Mouse (Mus musculus) adrenal gland, postnatal 36 days (tissue): Measurements from ENCODE around the gene Mvb12a. TPM values are rescaled to one million over a fixed set of nuclear protein-coding genes. Genes with fewer than 3 reads are reported as not detected.

Experiments used
- DNase-seq, 2 experiments: peaks; one replicate each; pipeline ENCODE4 v3.0.0; 2021; ENCODE audit warnings: mixed read lengths in 1 of 2
- long read RNA-seq, 2 experiments: library from polyadenylated mRNA; stranded (forward); transcript quantifications; one replicate each; pipeline ENCODE4 v2.0.0; 2021; ENCODE audit warnings: borderline sequencing depth in 2 of 2
- total RNA-seq, 2 experiments: library from RNA; stranded (reverse); gene quantifications; 2 replicates each; pipeline ENCODE4 v1.2.3; 2021

Mvb12a gene
- total RNA-seq, result 10 to 100 TPM; 65.8 to 78.6 TPM
- long read RNA-seq, experiment 1, transcript Mvb12a-201 (9 exons, 1,062 nt), result major isoform, 73 of 93 reads
- long read RNA-seq, experiment 1, partial matches to known transcripts, result 7 of 93 reads
- long read RNA-seq, experiment 1, other reads (novel, unspliced or antisense), result 12 of 93 reads
- long read RNA-seq, experiment 2, transcript Mvb12a-201 (9 exons, 1,062 nt), result major isoform, 33 of 41 reads
- long read RNA-seq, experiment 2, partial matches to known transcripts, result 4 of 41 reads
- long read RNA-seq, experiment 2, other reads (novel, unspliced or antisense), result 3 of 41 reads

DNA sequence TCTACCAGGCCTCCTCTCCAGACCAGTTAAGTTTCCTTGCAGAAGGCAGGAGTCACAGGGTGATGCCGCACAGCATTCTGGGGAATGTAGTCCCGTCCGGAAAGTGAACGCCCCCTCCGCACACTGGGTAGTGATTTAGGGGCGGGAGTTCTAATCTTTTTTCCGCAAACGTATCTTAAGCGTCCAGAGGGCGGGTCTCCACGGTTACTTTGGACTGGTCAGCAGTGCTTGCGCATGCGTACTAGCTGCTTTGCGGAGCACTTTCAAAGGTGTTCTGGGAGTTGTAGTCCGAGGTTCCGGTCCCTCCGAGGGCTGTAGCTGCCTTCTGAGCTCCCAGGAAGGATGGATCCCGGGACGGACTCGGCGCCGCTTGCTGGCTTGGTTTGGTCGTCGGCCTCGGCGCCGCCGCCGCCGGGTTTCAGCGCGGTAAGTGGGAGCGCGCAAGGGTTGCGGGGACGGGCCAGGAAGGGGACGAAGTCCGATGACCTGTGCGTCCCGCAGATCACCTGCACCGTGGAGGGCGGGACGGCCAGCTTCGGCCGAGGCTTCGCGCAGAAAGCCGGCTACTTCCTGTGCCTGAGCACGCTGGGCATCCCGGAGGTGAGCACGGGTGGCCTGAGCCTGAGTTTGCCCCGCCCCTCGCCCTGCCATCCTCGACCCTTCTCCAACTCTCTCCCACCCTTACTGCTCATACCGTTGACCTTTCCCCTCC lies at the start of gene Mvb12a:
Gene Mvb12a, plus strand, starts transcription at position 291 of the 712 bp plus-strand sequence.
- DNase-seq, result peak; percentile 96

- DNase-seq, result peak; percentile 90 to 93
Observed at GRCm38 (mm10) chr8:71495039-71495438, 47.7 kb upstream of the Mvb12a start.

DNA sequence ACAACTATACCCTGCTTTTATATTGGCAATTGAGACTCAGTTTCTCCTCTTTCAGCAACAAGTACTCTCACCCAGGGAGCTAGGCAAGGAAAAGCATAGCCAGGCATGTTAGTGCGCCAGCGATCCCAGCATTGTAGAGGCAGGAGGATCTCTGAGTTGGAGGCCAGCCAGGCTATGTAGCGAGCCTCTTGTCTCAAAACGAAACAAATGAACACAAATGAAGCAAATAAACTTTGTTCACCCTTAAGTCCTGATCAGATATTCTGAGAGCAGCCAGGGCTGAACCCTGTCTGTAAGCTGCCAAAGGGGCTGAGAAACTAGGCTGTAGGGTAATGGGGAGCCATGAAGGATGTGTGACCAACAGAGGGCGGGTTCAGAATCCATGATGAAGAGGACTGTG lies 46.9 kb upstream of the Mvb12a start:
- no peak for DNase-seq

GRCm38 (mm10) chr8:71496481-71496880 lies 46.2 kb upstream of the Mvb12a start:
- DNase-seq, result peak; percentile 99

DNA sequence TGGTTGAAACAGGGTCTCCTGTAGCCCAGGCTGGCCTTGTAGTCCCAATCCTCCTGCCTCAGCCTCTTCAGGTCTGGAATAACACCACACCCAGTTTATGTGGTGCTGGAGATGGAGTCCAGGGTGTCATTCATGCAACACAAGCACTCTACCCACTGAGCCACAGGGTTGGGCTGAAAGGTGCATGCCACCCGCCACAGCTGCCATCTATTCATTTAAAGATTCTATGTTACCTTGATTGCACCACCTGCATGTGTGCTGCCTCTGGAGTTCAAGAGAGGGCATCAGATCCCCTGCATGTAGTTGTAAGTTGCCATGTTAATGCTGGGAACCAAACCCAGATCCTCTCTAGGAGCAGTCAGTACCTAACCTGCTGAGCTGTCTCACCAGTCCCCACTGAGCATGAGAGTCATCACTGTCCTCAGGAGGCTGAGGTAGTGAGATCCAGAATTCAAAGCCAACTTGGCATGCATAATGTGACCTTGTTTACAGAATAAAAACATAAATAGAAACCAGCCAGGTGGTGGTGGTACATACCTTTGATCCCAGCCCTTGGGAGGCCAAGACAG lies 45.6 kb upstream of the Mvb12a start:
- no peak for DNase-seq

- DNase-seq, result peak; percentile 56 to 67
Observed at GRCm38 (mm10) chr8:71497881-71498501, 44.7 kb upstream of the Mvb12a start.

DNA sequence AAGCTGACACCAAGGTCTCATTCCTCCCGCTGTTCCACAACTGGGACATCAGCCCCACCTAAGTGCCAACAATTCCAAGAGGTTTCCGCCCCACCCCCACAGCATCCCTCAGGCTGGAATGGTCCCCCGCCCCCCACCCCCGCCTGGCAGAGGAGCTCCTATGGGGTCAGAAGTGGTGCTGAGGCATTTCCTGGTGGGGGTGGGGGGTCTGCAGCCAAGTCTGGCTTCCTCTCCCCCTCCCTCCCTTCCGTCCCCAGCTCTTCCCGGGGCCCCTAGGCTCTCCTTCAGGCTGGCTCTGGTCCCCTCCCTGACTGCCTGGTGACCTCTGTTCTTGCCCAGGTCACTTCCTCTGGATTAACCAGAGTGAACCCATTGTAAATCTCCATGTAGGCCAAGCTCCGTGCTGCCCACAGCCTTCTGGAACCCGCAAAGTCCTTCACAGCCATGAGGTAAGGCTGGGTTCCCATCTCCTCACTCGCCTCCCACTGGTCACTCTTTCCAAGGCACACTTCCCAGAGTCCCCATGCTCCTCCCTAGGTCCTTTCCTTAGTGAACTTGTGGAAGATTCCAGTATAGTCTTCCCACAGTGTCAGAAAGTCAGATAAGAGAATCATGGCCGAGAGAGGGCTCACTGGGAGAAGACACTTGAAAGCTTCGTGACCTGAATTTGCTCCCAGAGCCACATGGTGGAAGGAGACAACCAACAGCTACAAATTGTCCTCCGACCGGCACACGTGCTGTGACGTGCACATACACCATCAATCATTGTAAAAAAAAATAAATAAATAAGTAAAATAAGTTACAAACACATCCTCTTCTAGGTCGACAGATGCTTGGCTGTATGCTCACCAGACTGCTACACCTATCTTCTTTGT lies 43.7 kb upstream of the Mvb12a start:
- DNase-seq, result peak; percentile 43 to 71

- DNase-seq, result no peak
Observed at GRCm38 (mm10) chr8:71504349-71504748, 38.4 kb upstream of the Mvb12a start.

GRCm38 (mm10) chr8:71505326-71505725 lies 37.4 kb upstream of the Mvb12a start:
- no peak for DNase-seq

DNA sequence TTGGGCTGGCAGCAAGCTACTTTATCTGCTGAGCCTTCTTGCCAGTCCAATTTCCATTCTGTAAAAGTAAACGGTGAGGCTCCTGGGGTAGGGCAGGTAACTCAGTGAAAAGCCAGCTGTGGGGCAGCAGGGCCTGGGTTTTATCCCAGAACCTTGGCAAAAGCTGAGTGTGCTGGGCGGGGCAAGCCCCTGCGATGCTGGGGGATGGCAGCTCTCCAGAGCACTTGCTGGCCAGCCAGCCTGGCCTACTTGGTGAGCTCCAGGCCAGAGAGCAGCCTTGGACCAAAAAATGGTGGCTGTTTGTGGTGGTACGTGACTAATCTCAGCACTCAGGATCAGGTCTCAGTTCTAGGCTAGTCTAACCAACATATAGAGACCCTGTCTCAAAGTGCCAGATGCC lies 36.7 kb upstream of the Mvb12a start:
- DNase-seq, result peak; percentile 67 to 69

GRCm38 (mm10) chr8:71507589-71508104 lies 35.1 kb upstream of the Mvb12a start:
- DNase-seq, result peak; percentile 88 to 90

GRCm38 (mm10) chr8:71509316-71509715 lies 33.4 kb upstream of the Mvb12a start:
- no peak for DNase-seq

DNA sequence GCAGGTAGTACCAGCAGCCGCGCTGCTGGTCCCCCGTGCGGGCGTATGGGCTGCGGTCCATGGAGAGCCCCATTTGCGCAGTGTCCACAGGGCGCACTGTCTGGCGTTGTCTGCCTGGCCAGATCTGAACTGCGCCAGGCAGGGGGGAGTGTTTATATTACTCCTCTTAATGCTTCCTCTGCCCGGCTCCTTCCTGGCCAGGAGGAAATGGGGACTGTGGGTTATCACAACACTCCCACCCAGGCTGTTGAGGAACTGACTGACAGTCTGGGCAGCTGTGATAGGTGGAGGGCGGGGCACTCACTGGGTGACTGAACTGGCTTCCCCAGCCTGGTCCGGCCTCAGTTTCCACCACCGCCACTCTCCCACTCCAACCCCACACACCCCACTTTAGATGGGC lies 31.1 kb upstream of the Mvb12a start, which contains the start of gene Plvap:
Gene Plvap, minus strand, starts transcription at position 109 of the 400 bp plus-strand sequence.
- peak; percentile 40 to 41 for DNase-seq

GRCm38 (mm10) chr8:71513018-71513754 lies 29.5 kb upstream of the Mvb12a start:
- peak; percentile 28 to 41 for DNase-seq

DNA sequence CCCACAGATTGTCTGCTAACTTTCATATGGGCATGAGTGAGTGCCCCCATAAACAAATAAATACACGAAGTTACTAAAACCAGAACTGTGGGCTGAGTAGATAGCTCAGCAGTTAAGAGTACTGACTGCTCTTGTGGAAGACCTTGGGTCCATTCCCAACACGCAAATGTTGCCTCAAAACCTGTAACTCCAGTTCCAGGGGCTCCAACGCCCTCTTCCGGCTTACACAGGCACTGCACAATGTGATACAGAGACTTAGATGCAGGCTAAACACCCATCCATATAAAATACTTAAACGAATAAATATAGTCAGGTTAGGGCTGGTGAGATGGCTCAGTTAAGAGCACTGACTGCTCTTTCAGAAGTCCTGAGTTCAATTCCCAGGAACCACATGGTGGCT lies 27.7 kb upstream of the Mvb12a start:
- no peak for DNase-seq

DNA sequence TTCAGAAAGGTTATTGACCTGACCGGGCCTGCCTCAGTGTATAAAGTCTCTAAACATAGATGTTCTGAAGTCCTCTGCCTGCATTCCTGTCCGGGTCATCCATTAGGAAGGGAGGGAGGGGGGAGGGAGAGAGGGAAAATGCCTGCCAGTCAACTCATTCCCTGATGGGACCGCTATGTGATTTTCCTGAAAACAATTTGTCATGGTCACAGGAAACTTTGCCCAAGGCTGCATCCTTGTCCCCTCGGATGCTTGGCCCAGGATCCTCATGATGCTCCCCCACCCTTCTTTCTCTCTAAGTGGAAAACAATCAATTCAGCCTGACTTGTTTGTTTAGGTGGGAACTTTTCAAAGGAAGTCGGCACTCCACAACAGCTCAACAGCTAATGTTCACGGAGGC lies 25.9 kb upstream of the Mvb12a start:
- peak in 1 of 2 experiments; percentile 44 for DNase-seq

DNA sequence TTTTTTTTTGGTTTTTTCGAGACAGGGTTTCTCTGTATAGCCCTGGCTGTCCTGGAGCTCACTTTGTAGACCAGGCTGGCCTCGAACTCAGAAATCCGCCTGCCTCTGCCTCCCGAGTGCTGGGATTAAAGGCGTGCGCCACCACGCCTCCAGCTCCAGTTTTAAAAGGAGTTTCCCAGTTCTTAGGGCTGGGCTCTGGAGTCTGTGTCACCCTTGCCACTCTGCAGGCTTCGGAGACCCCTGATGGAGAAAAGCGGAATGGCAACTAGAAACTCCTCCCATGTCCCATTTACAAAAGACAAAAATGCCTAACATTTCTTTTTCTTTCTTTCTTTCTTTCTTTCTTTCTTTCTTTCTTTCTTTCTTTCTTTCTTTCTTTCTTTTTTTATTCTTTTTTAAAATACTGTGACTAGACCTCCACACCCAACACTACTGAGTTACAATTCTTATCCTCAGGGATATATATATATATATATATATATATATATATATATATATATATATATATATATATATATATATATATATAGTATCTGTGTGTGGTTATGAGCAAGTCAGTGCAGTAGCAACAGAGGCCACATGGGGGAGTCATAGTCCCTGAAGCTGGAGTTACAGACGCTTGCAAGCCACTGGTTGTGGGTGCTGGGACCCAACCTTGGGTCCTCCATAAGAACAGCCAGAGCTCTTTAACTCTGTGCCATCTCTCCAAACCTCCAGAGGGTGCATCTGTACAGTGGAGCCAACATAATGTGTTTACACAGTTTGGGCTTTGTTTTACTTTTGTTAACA lies 23.5 kb upstream of the Mvb12a start:
- DNase-seq, result peak; percentile 71 to 81

DNA sequence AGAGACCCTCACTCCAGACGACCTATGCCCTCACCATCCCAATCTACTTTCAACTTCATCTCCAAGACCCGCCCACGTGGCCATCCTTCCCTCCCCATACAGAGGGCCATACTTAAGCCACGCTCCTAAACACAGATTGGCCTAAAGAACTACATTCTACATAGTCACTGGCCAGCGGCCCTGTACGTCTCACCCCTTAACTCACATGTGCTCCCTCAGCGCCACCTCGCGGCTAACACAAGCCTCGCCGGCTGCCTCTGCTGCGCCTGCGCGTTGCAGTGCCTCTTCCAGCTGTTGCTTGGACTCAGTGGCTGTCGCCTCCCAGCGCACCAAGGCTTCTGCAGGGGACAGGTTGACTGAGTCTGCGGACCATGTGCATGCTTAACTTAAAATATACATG lies 21.1 kb upstream of the Mvb12a start:
- DNase-seq, result peak; percentile 96

- no peak for DNase-seq
Observed at GRCm38 (mm10) chr8:71525226-71526050, 17.3 kb upstream of the Mvb12a start, which contains the start of gene Ccdc194. TSS of gene Ccdc194 (minus strand) at chr8:71525711.
